Mouse (Mus musculus) ES-E14 (cell line): Measurements from ENCODE around the gene Olfr1128. TPM values are rescaled to one million over a fixed set of nuclear protein-coding genes. Genes with fewer than 3 reads are reported as not detected.

Experiments used
- total RNA-seq: library from RNA; depleted of rRNA; stranded (reverse); fragments of 300-350 nt; gene quantifications from 2 replicates; pipeline ENCODE4 v1.2.3, GENCODE M21; 2012; rRNA removed

The Olfr1128 gene
- total RNA-seq, 1 experiment = not detected

Other genes starting within 250 kb of the Olfr1128 start
- not detected in 2 replicates for gene Olfr1118, start 238.0 kb downstream of the Olfr1128 start, total RNA-seq
- not detected in 2 replicates for gene Olfr1120, start 190.7 kb downstream of the Olfr1128 start, total RNA-seq
- not detected in 2 replicates for gene Olfr1121, start 175.6 kb downstream of the Olfr1128 start, total RNA-seq
- gene Olfr1122, start 159.7 kb downstream of the Olfr1128 start, total RNA-seq = not detected in 2 replicates
- gene Olfr1123, start 128.9 kb downstream of the Olfr1128 start, total RNA-seq = not detected in 2 replicates
- not detected in 2 replicates for gene Olfr1124, start 115.3 kb downstream of the Olfr1128 start, total RNA-seq
- gene Olfr1126, start 91.6 kb downstream of the Olfr1128 start, total RNA-seq = not detected in 2 replicates
- 2.7 and 9.3 TPM in 2 replicates for gene Pramel7, start 48.4 kb downstream of the Olfr1128 start, total RNA-seq
- gene Pramel6, start 39.0 kb downstream of the Olfr1128 start, total RNA-seq = 3.1 and 16.5 TPM in 2 replicates
- 1.2 and 1.9 TPM in 2 replicates for gene Olfr153, start 13.7 kb downstream of the Olfr1128 start, total RNA-seq
- not detected in 2 replicates for gene Olfr1129, start 28.4 kb upstream of the Olfr1128 start, total RNA-seq
- gene Olfr1130, start 60.7 kb upstream of the Olfr1128 start, total RNA-seq = not detected in 2 replicates
- not detected in 2 replicates for gene Olfr1131, start 81.6 kb upstream of the Olfr1128 start, total RNA-seq
- not detected in 2 replicates for gene Olfr1132, start 92.0 kb upstream of the Olfr1128 start, total RNA-seq
- gene Olfr1133, start 101.8 kb upstream of the Olfr1128 start, total RNA-seq = not detected in 2 replicates
- gene Olfr1134, start 112.9 kb upstream of the Olfr1128 start, total RNA-seq = not detected in 2 replicates
- not detected in 2 replicates for gene Olfr1135, start 128.1 kb upstream of the Olfr1128 start, total RNA-seq
- gene Olfr1136, start 148.4 kb upstream of the Olfr1128 start, total RNA-seq = not detected in 2 replicates
- not detected in 2 replicates for gene Olfr1137, start 167.6 kb upstream of the Olfr1128 start, total RNA-seq
- not detected in 2 replicates for gene Olfr1138, start 194.4 kb upstream of the Olfr1128 start, total RNA-seq
- not detected in 2 replicates for gene Olfr1140, start 198.2 kb upstream of the Olfr1128 start, total RNA-seq
- gene Olfr1141, start 208.4 kb upstream of the Olfr1128 start, total RNA-seq = not detected in 2 replicates
- not detected in 2 replicates for gene Olfr152, start 233.9 kb upstream of the Olfr1128 start, total RNA-seq